In the genomic region with DNA sequence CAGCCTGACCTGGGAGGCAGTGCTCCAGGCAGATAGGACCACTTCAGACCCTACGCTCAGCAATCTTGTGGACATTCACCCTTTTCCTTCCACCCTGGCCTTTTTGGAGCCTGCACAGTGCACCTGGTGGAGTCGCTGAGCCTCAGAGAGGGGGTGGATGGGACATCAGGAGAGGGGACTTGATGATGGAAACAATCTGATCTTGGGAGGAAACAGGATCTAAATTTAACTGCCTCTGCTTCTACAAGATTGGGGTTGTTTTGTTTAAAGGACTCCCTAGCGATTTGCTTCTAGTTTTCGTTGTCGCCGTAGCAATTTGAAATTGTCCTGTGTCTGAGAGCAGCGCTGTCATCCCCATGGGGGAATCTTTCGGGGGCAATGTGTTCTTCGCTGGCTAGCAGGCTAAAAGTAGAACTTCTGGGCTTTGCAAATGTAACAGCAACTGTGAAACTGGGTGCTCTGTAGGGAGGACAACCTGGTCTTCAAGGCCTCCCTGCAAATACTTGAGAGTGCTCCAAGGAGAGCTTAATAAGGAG, we compare ENCODE assay signal across 33 mouse cellular contexts. TPM values are rescaled to one million over a fixed set of nuclear protein-coding genes. Genes with fewer than 3 reads are reported as not detected.
DNase-seq lines count a peak whose midpoint lies in the region; ATAC-seq and TF ChIP-seq lines count a peak whose summit lies in the region.
"Had no signal": no experiment of that assay in that cellular context is flagged by ENCODE, and none has a peak within 500 bp of the region (broad histone marks: within the 10 kb centered on the region; RNA-seq: fewer than 3 reads in every experiment).

No protein-coding gene starts in this region.

- H3K27me3 ChIP-seq in heart, embryonic 11.5 days (ENCODE audit: control insufficient read depth, insufficient read depth, low read length) = no peaks in the 10 kb centered on the region
- no peaks in the 10 kb centered on the region for H3K27me3 ChIP-seq in kidney, postnatal 0 days (ENCODE audit: insufficient read depth, low read length)
- H3K27me3 ChIP-seq: embryonic facial prominence, embryonic 12.5 days; forebrain, embryonic 15.5 days; heart, embryonic 13.5 days; hindbrain, embryonic 12.5 days; intestine, embryonic 15.5 days; limb, embryonic 12.5 days; midbrain, embryonic 12.5 days; neural tube, embryonic 12.5 days; stomach, embryonic 15.5 days had no signal

- H3K4me2 ChIP-seq in heart, embryonic 11.5 days = no peak overlapping the region
- no peak overlapping the region for H3K4me2 ChIP-seq in kidney, postnatal 0 days (ENCODE audit: low read length)
- H3K4me2 ChIP-seq: embryonic facial prominence, embryonic 12.5 days; forebrain, embryonic 15.5 days; heart, embryonic 13.5 days; hindbrain, embryonic 12.5 days; intestine, embryonic 15.5 days; limb, embryonic 12.5 days; liver, embryonic 11.5 days; midbrain, embryonic 12.5 days; neural tube, embryonic 12.5 days; stomach, embryonic 15.5 days had no signal

- H3K4me3 ChIP-seq in heart, embryonic 11.5 days (ENCODE audit: low read depth, low read length) = no peak overlapping the region
- no peak overlapping the region for H3K4me3 ChIP-seq in kidney, postnatal 0 days (replicated peaks; ENCODE audit: low read depth, low read length)
- H3K4me3 ChIP-seq in bone marrow, adult 2 months (replicated peaks; ENCODE audit: control insufficient read depth, low read depth, low read length) = no peak overlapping the region
- H3K4me3 ChIP-seq: embryonic facial prominence, embryonic 12.5 days; forebrain, embryonic 15.5 days; heart, embryonic 13.5 days; hindbrain, embryonic 12.5 days; intestine, embryonic 15.5 days; left cerebral cortex, adult 2 months; limb, embryonic 12.5 days; megakaryocyte, embryonic 14.5 days; midbrain, embryonic 12.5 days; myocyte; neural tube, embryonic 12.5 days; stomach, embryonic 15.5 days had no signal

- 59% methylated on average over 9 of the region's 9 CpGs for WGBS in heart, embryonic 11.5 days (ENCODE audit: insufficient replicate concordance)
- 53% methylated on average over 9 of the region's 9 CpGs for WGBS in kidney, postnatal 0 days
- 50% methylated on average over 9 of the region's 9 CpGs for WGBS in bone marrow, adult 2 months

- peak; percentile 96 for DNase-seq in heart, adult 11 months
- DNase-seq in kidney, postnatal 0 days (ENCODE audit: low spot score) = no peak
- no peak for DNase-seq in kidney, postnatal 36 days
- peak; percentile 16 to 17 for DNase-seq in B cell, adult 2 months
- no peak for DNase-seq in cerebellum, adult 9-11 months
- DNase-seq: adrenal gland, adult 2 months; adrenal gland, postnatal 36 days; cerebellum, adult 11 months; cerebellum, adult 9-10 months; embryo, embryonic 11 days; gastrocnemius, postnatal 14 days; kidney, adult 8-10 months; kidney, postnatal 10 days; lung, postnatal 36 days; right cerebral cortex, adult 18-20 months; right cerebral cortex, postnatal 4 days had no signal

- H3K36me3 ChIP-seq in heart, embryonic 11.5 days (ENCODE audit: control insufficient read depth, insufficient read depth, low read length) = no peaks in the 10 kb centered on the region
- H3K36me3 ChIP-seq in kidney, postnatal 0 days (ENCODE audit: insufficient read depth, low read length) = no peaks in the 10 kb centered on the region
- H3K36me3 ChIP-seq: embryonic facial prominence, embryonic 12.5 days; forebrain, embryonic 15.5 days; heart, embryonic 13.5 days; hindbrain, embryonic 12.5 days; intestine, embryonic 15.5 days; limb, embryonic 12.5 days; midbrain, embryonic 12.5 days; neural tube, embryonic 12.5 days; stomach, embryonic 15.5 days had no signal

- no peak for ATAC-seq in heart, embryonic 11.5 days (replicated peaks; ENCODE audit: insufficient number of reproducible peaks, low FRiP score, low TSS enrichment)
- ATAC-seq in kidney, postnatal 0 days (replicated peaks; ENCODE audit: low FRiP score, low read depth) = no peak
- ATAC-seq: activated CD4-positive, CD25-positive, alpha-beta regulatory T cell, adult 4 months; forebrain, embryonic 15.5 days; hindbrain, postnatal 0 days; intestine, embryonic 15.5 days had no signal

- TF ChIP-seq POLR2A in bone marrow, adult 2 months (IDR thresholded peaks at IDR 0.05; ENCODE audit: borderline replicate concordance, control insufficient read depth, low read depth, low read length) = no peak

- no peak for TF ChIP-seq CTCF in kidney, postnatal 0 days (IDR thresholded peaks at IDR 0.05; ENCODE audit: low read depth)
- no peak for TF ChIP-seq CTCF in bone marrow, adult 2 months (IDR thresholded peaks at IDR 0.05; ENCODE audit: control insufficient read depth, insufficient read depth, low read length)

- H3K9ac ChIP-seq in heart, embryonic 11.5 days (ENCODE audit: low read depth, low read length) = no peak overlapping the region
- H3K9ac ChIP-seq in kidney, postnatal 0 days (ENCODE audit: low read depth, low read length) = no peak overlapping the region
- H3K9ac ChIP-seq: embryonic facial prominence, embryonic 12.5 days; forebrain, embryonic 15.5 days; heart, embryonic 13.5 days; hindbrain, embryonic 12.5 days; intestine, embryonic 15.5 days; limb, embryonic 12.5 days; midbrain, embryonic 12.5 days; neural tube, embryonic 12.5 days; stomach, embryonic 15.5 days had no signal

- no peaks in the 10 kb centered on the region for H3K4me1 ChIP-seq in heart, embryonic 11.5 days (ENCODE audit: control insufficient read depth, insufficient read depth, low read length)
- no peaks in the 10 kb centered on the region for H3K4me1 ChIP-seq in kidney, postnatal 0 days (replicated peaks; ENCODE audit: insufficient read depth, low read length)
- peaks cover 3% of the 10 kb centered on the region for H3K4me1 ChIP-seq in bone marrow, adult 2 months (ENCODE audit: control insufficient read depth, insufficient read depth, low read length)
- H3K4me1 ChIP-seq: embryonic facial prominence, embryonic 12.5 days; forebrain, embryonic 15.5 days; hindbrain, embryonic 12.5 days; intestine, embryonic 15.5 days; limb, embryonic 12.5 days; midbrain, embryonic 12.5 days; neural tube, embryonic 12.5 days; stomach, embryonic 15.5 days had no signal

- H3K9me3 ChIP-seq in heart, embryonic 11.5 days (replicated peaks; ENCODE audit: control insufficient read depth, low read length) = no peaks in the 10 kb centered on the region
- no peaks in the 10 kb centered on the region for H3K9me3 ChIP-seq in kidney, postnatal 0 days (replicated peaks; ENCODE audit: low read length)
- H3K9me3 ChIP-seq: embryonic facial prominence, embryonic 12.5 days; forebrain, embryonic 15.5 days; heart, embryonic 13.5 days; hindbrain, embryonic 12.5 days; intestine, embryonic 15.5 days; limb, embryonic 12.5 days; megakaryocyte, embryonic 14.5 days; midbrain, embryonic 12.5 days; neural tube, embryonic 12.5 days; stomach, embryonic 15.5 days had no signal

- no peak overlapping the region for H3K27ac ChIP-seq in heart, embryonic 11.5 days (ENCODE audit: low read depth, low read length)
- H3K27ac ChIP-seq in kidney, postnatal 0 days = peak overlapping the region; percentile 36; the same call in 1 of the 2 replicates
- H3K27ac ChIP-seq in bone marrow, adult 2 months (ENCODE audit: control insufficient read depth, insufficient read depth, low read depth, low read length, poor library complexity) = peak overlapping the region; percentile 51; the same call in 1 of the 2 replicates
- H3K27ac ChIP-seq: embryonic facial prominence, embryonic 12.5 days; forebrain, embryonic 15.5 days; heart, embryonic 13.5 days; hindbrain, embryonic 12.5 days; hindbrain, postnatal 0 days; intestine, embryonic 15.5 days; left cerebral cortex, adult 2 months; limb, embryonic 12.5 days; midbrain, embryonic 12.5 days; neural tube, embryonic 12.5 days; stomach, embryonic 15.5 days had no signal

RNA-seq across cellular contexts. Expression of a gene that starts 59.9 kb away (rescaled TPM):
- polyA plus RNA-seq in heart, embryonic 11.5 days (2014; fragmentation: Nextera tagmentation; extraction: Ambion mirVana) = 3.0 and 3.3 TPM in 2 replicates
- polyA plus RNA-seq in kidney, postnatal 0 days (2015; fragmentation: Nextera tagmentation; extraction: Ambion mirVana) = 6.9 and 8.3 TPM in 2 replicates
- 2.5 and 4.5 TPM in 2 replicates for polyA plus RNA-seq in bone marrow, adult 2 months (2011; ENCODE audit: insufficient read depth, insufficient read length, low replicate concordance, missing spikeins)

Comparison
In these comparisons a context has a peak if more than half of its experiments do, and no peak if none do; other contexts are left out.
1. DNase-seq: peak in heart, adult 11 months (single experiment) and B cell, adult 2 months (2 of 2); none in kidney, postnatal 0 days (single experiment), kidney, postnatal 36 days (0 of 2) and cerebellum, adult 9-11 months (single experiment).